Mouse (Mus musculus): ENCODE measurements at regions not wholly inside any gene's neighbourhood (a gene's known extent, or its start where the extent isn't known, plus 50 kb on each side); places are given as distances from the start of the nearest gene placed in this dataset.

- no peak for TF ChIP-seq GATA4 (IDR thresholded peaks at IDR 0.05; ENCODE audit: insufficient replicate concordance, low read length)
Observed at GRCm38 (mm10) chr13:101175017-101175689, 341.9 kb upstream of the Slc30a5 start.

- TF ChIP-seq GATA4 (IDR thresholded peaks at IDR 0.05; ENCODE audit: insufficient replicate concordance, low read length), result no peak
Observed at GRCm38 (mm10) chr13:101161768-101162167, 328.5 kb upstream of the Slc30a5 start.

GRCm38 (mm10) chr13:101159878-101160277, 326.7 kb upstream of the Slc30a5 start:
- no peak for TF ChIP-seq GATA4 (IDR thresholded peaks at IDR 0.05; ENCODE audit: insufficient replicate concordance, low read length)

GRCm38 (mm10) chr13:101153760-101154159, 320.5 kb upstream of the Slc30a5 start:
- no peak for TF ChIP-seq GATA4 (IDR thresholded peaks at IDR 0.05; ENCODE audit: insufficient replicate concordance, low read length)

GRCm38 (mm10) chr13:101142761-101143160, 309.5 kb upstream of the Slc30a5 start:
- TF ChIP-seq GATA4 (IDR thresholded peaks at IDR 0.05; ENCODE audit: insufficient replicate concordance, low read length), result peak; percentile 38; the same call in 1 of the 2 replicates

GRCm38 (mm10) chr13:101142104-101142735, 309.0 kb upstream of the Slc30a5 start:
- no peak for TF ChIP-seq GATA4 (IDR thresholded peaks at IDR 0.05; ENCODE audit: insufficient replicate concordance, low read length)

GRCm38 (mm10) chr13:101129466-101129865, 296.2 kb upstream of the Slc30a5 start:
- no peak for TF ChIP-seq GATA4 (IDR thresholded peaks at IDR 0.05; ENCODE audit: insufficient replicate concordance, low read length)

GRCm38 (mm10) chr13:101127808-101128207, 294.6 kb upstream of the Slc30a5 start:
- no peak for TF ChIP-seq GATA4 (IDR thresholded peaks at IDR 0.05; ENCODE audit: insufficient replicate concordance, low read length)

- no peak for TF ChIP-seq GATA4 (IDR thresholded peaks at IDR 0.05; ENCODE audit: insufficient replicate concordance, low read length)
Observed at GRCm38 (mm10) chr13:101127262-101127661, 294.0 kb upstream of the Slc30a5 start.

GRCm38 (mm10) chr13:101117311-101117710, 284.1 kb upstream of the Slc30a5 start:
- no peak for TF ChIP-seq GATA4 (IDR thresholded peaks at IDR 0.05; ENCODE audit: insufficient replicate concordance, low read length)

- no peak for TF ChIP-seq GATA4 (IDR thresholded peaks at IDR 0.05; ENCODE audit: insufficient replicate concordance, low read length)
Observed at GRCm38 (mm10) chr13:101115296-101115695, 282.1 kb upstream of the Slc30a5 start.

- TF ChIP-seq GATA4 (IDR thresholded peaks at IDR 0.05; ENCODE audit: insufficient replicate concordance, low read length), result no peak
Observed at GRCm38 (mm10) chr13:101112176-101112575, 278.9 kb upstream of the Slc30a5 start.

GRCm38 (mm10) chr13:101111773-101112172, 278.5 kb upstream of the Slc30a5 start:
- no peak for TF ChIP-seq GATA4 (IDR thresholded peaks at IDR 0.05; ENCODE audit: insufficient replicate concordance, low read length)

GRCm38 (mm10) chr13:101100621-101101020, 267.4 kb upstream of the Slc30a5 start:
- TF ChIP-seq GATA4 (IDR thresholded peaks at IDR 0.05; ENCODE audit: insufficient replicate concordance, low read length), result no peak

GRCm38 (mm10) chr13:101096856-101097255, 263.6 kb upstream of the Slc30a5 start:
- TF ChIP-seq GATA4 (IDR thresholded peaks at IDR 0.05; ENCODE audit: insufficient replicate concordance, low read length), result no peak

- no peak for TF ChIP-seq GATA4 (IDR thresholded peaks at IDR 0.05; ENCODE audit: insufficient replicate concordance, low read length)
Observed at GRCm38 (mm10) chr13:101096221-101096620, 263.0 kb upstream of the Slc30a5 start.
